Mouse (Mus musculus): ENCODE measurements around the gene Arnt2. TPM values are rescaled to one million over a fixed set of nuclear protein-coding genes. Genes with fewer than 3 reads are reported as not detected.

Gene Arnt2
- polyA plus RNA-seq, 1 experiment, result not detected

- TF ChIP-seq POLR2A (IDR thresholded peaks at IDR 0.05; ENCODE audit: insufficient read depth, low read depth, low read length), result no peak
- TF ChIP-seq CTCF (IDR thresholded peaks at IDR 0.05; ENCODE audit: insufficient read depth, low read depth, low read length), result no peak
- Histone ChIP-seq H3K4me1 (ENCODE audit: control insufficient read depth, insufficient read depth, low read length) (peaks cover 7% of the 10 kb centered on the region; the same call in 1 of the 2 replicates), H3K4me3 (ENCODE audit: insufficient read depth, low read depth, low read length) (no peak overlapping the region), H3K27ac (ENCODE audit: insufficient read depth, low read depth, low read length) (no peak overlapping the region)
- 57% methylated on average over 1 of the region's 1 CpGs for whole genome bisulfite sequencing
These were observed 70.8 kb downstream of the Arnt2 start for GRCm38 (mm10) chr7:84339186-84339585.

- 63% methylated on average over 4 of the region's 4 CpGs for WGBS
- no peak overlapping the region for H3K4me3 ChIP-seq (ENCODE audit: insufficient read depth, low read depth, low read length)
- H3K4me1 ChIP-seq (ENCODE audit: control insufficient read depth, insufficient read depth, low read length), result peaks cover 7% of the 10 kb centered on the region; the same call in 1 of the 2 replicates
- TF ChIP-seq CTCF (IDR thresholded peaks at IDR 0.05; ENCODE audit: insufficient read depth, low read depth, low read length) (no peak), POLR2A (IDR thresholded peaks at IDR 0.05; ENCODE audit: insufficient read depth, low read depth, low read length) (no peak)
- no peak overlapping the region for H3K27ac ChIP-seq (ENCODE audit: insufficient read depth, low read depth, low read length)
These were observed 72.2 kb downstream of the Arnt2 start for GRCm38 (mm10) chr7:84337768-84338167.

GRCm38 (mm10) chr7:84336907-84337306 is 73.1 kb downstream of the Arnt2 start:
- TF ChIP-seq POLR2A (IDR thresholded peaks at IDR 0.05; ENCODE audit: insufficient read depth, low read depth, low read length) (no peak), CTCF (IDR thresholded peaks at IDR 0.05; ENCODE audit: insufficient read depth, low read depth, low read length) (no peak)
- no peak overlapping the region for H3K4me3 ChIP-seq (ENCODE audit: insufficient read depth, low read depth, low read length)
- 94% methylated on average over 4 of the region's 4 CpGs for WGBS
- peaks cover 7% of the 10 kb centered on the region; the same call in 1 of the 2 replicates for H3K4me1 ChIP-seq (ENCODE audit: control insufficient read depth, insufficient read depth, low read length)
- H3K27ac ChIP-seq (ENCODE audit: insufficient read depth, low read depth, low read length), result no peak overlapping the region

- 86% methylated on average over 2 of the region's 2 CpGs for WGBS
- H3K27ac ChIP-seq (ENCODE audit: insufficient read depth, low read depth, low read length), result no peak overlapping the region
- peaks cover 7% of the 10 kb centered on the region; the same call in 1 of the 2 replicates for H3K4me1 ChIP-seq (ENCODE audit: control insufficient read depth, insufficient read depth, low read length)
- no peak overlapping the region for H3K4me3 ChIP-seq (ENCODE audit: insufficient read depth, low read depth, low read length)
- no peak for TF ChIP-seq CTCF (IDR thresholded peaks at IDR 0.05; ENCODE audit: insufficient read depth, low read depth, low read length)
- no peak for TF ChIP-seq POLR2A (IDR thresholded peaks at IDR 0.05; ENCODE audit: insufficient read depth, low read depth, low read length)
These were observed 73.4 kb downstream of the Arnt2 start for GRCm38 (mm10) chr7:84336580-84336886.

- Histone ChIP-seq H3K4me3 (ENCODE audit: insufficient read depth, low read depth, low read length) (no peak overlapping the region), H3K27ac (ENCODE audit: insufficient read depth, low read depth, low read length) (no peak overlapping the region; the same call in 1 of the 2 replicates), H3K4me1 (ENCODE audit: control insufficient read depth, insufficient read depth, low read length) (peaks cover 7% of the 10 kb centered on the region; the same call in 1 of the 2 replicates)
- 55% methylated on average over 6 of the region's 6 CpGs for WGBS
- TF ChIP-seq CTCF (IDR thresholded peaks at IDR 0.05; ENCODE audit: insufficient read depth, low read depth, low read length) (no peak), POLR2A (IDR thresholded peaks at IDR 0.05; ENCODE audit: insufficient read depth, low read depth, low read length) (no peak)
These were observed 74.0 kb downstream of the Arnt2 start for GRCm38 (mm10) chr7:84335766-84336579.

GRCm38 (mm10) chr7:84333996-84334395 is 76.0 kb downstream of the Arnt2 start:
- no peak overlapping the region for H3K27ac ChIP-seq (ENCODE audit: insufficient read depth, low read depth, low read length)
- H3K4me1 ChIP-seq (ENCODE audit: control insufficient read depth, insufficient read depth, low read length), result peaks cover 7% of the 10 kb centered on the region; the same call in 1 of the 2 replicates
- 85% methylated on average over 3 of the region's 3 CpGs for WGBS
- no peak for TF ChIP-seq CTCF (IDR thresholded peaks at IDR 0.05; ENCODE audit: insufficient read depth, low read depth, low read length)
- no peak for TF ChIP-seq POLR2A (IDR thresholded peaks at IDR 0.05; ENCODE audit: insufficient read depth, low read depth, low read length)
- no peak overlapping the region for H3K4me3 ChIP-seq (ENCODE audit: insufficient read depth, low read depth, low read length)

- peaks cover 3% of the 10 kb centered on the region; the same call in 1 of the 2 replicates for H3K4me1 ChIP-seq (ENCODE audit: control insufficient read depth, insufficient read depth, low read length)
- peak overlapping the region; percentile 2; the same call in 1 of the 2 replicates for H3K27ac ChIP-seq (ENCODE audit: insufficient read depth, low read depth, low read length)
- WGBS, result 35% methylated on average over 11 of the region's 11 CpGs
- TF ChIP-seq CTCF (IDR thresholded peaks at IDR 0.05; ENCODE audit: insufficient read depth, low read depth, low read length) (no peak), POLR2A (IDR thresholded peaks at IDR 0.05; ENCODE audit: insufficient read depth, low read depth, low read length) (no peak)
- H3K4me3 ChIP-seq (ENCODE audit: insufficient read depth, low read depth, low read length), result no peak overlapping the region
These were observed 77.4 kb downstream of the Arnt2 start for GRCm38 (mm10) chr7:84332295-84333168.

GRCm38 (mm10) chr7:84329174-84329583 is 80.8 kb downstream of the Arnt2 start:
- Histone ChIP-seq H3K4me3 (ENCODE audit: insufficient read depth, low read depth, low read length) (no peak overlapping the region), H3K27ac (ENCODE audit: insufficient read depth, low read depth, low read length) (no peak overlapping the region), H3K4me1 (ENCODE audit: control insufficient read depth, insufficient read depth, low read length) (no peaks in the 10 kb centered on the region)
- TF ChIP-seq CTCF (IDR thresholded peaks at IDR 0.05; ENCODE audit: insufficient read depth, low read depth, low read length) (no peak), POLR2A (IDR thresholded peaks at IDR 0.05; ENCODE audit: insufficient read depth, low read depth, low read length) (no peak)
- WGBS, result 58% methylated on average over 1 of the region's 1 CpGs

- no peak overlapping the region for H3K4me3 ChIP-seq (ENCODE audit: insufficient read depth, low read depth, low read length)
- WGBS, result 63% methylated on average over 1 of the region's 1 CpGs
- no peak for TF ChIP-seq POLR2A (IDR thresholded peaks at IDR 0.05; ENCODE audit: insufficient read depth, low read depth, low read length)
- no peak for TF ChIP-seq CTCF (IDR thresholded peaks at IDR 0.05; ENCODE audit: insufficient read depth, low read depth, low read length)
- no peaks in the 10 kb centered on the region for H3K4me1 ChIP-seq (ENCODE audit: control insufficient read depth, insufficient read depth, low read length)
- H3K27ac ChIP-seq (ENCODE audit: insufficient read depth, low read depth, low read length), result no peak overlapping the region
These were observed 81.2 kb downstream of the Arnt2 start for GRCm38 (mm10) chr7:84328770-84329169.

Measured in olfactory bulb, adult 2 months (tissue).